Mouse (Mus musculus): ENCODE measurements around the gene Skap2. TPM values are rescaled to one million over a fixed set of nuclear protein-coding genes. Genes with fewer than 3 reads are reported as not detected.

Skap2 gene
- polyA plus RNA-seq, 1 experiment, result 15.2 TPM

- Histone ChIP-seq H3K36me3 (ENCODE audit: control insufficient read depth, insufficient read depth, low read length) (no peaks in the 10 kb centered on the region), H3K27me3 (ENCODE audit: control insufficient read depth, insufficient read depth, low read length) (no peaks in the 10 kb centered on the region), H3K4me3 (ENCODE audit: control insufficient read depth, low read depth, low read length) (no peak overlapping the region), H3K4me1 (ENCODE audit: control insufficient read depth, insufficient read depth, low read length) (no peaks in the 10 kb centered on the region), H3K27ac (ENCODE audit: control insufficient read depth, insufficient read depth, low read depth, low read length) (no peak overlapping the region)
- TF ChIP-seq CTCF (IDR thresholded peaks at IDR 0.05; ENCODE audit: control insufficient read depth, insufficient read depth, insufficient replicate concordance, low read depth, low read length), result no peak
- no peak for TF ChIP-seq POLR2A (IDR thresholded peaks at IDR 0.05; ENCODE audit: control insufficient read depth, low read depth, low read length)
These were observed 117.6 kb downstream of the Skap2 start for GRCm38 (mm10) chr6:51894717-51895116.

DNA sequence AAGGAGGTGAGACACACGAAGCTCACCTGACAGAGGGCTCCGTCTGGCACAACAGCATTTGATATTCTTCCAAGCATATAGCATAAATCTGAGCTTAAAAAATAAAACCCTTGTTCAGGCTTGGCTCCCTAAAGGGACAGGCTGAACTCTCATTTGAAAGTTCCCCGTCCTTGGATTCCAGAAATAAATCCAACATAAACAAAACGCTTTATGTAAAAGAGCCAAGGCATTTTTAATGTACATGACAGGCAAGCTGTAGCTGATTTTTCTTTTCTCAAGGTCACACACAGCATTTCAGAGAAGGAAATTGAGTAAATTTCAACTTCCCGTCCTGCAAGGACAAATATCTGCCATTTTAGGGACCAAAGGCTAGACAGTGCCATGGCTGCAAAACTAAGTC lies 122.0 kb downstream of the Skap2 start:
- H3K36me3 ChIP-seq (ENCODE audit: control insufficient read depth, insufficient read depth, low read length), result no peaks in the 10 kb centered on the region
- no peaks in the 10 kb centered on the region for H3K27me3 ChIP-seq (ENCODE audit: control insufficient read depth, insufficient read depth, low read length)
- H3K27ac ChIP-seq (ENCODE audit: control insufficient read depth, insufficient read depth, low read depth, low read length), result no peak overlapping the region
- no peak overlapping the region for H3K4me3 ChIP-seq (ENCODE audit: control insufficient read depth, low read depth, low read length)
- TF ChIP-seq POLR2A (IDR thresholded peaks at IDR 0.05; ENCODE audit: control insufficient read depth, low read depth, low read length) (no peak), CTCF (IDR thresholded peaks at IDR 0.05; ENCODE audit: control insufficient read depth, insufficient read depth, insufficient replicate concordance, low read depth, low read length) (no peak)
- no peaks in the 10 kb centered on the region for H3K4me1 ChIP-seq (ENCODE audit: control insufficient read depth, insufficient read depth, low read length)

GRCm38 (mm10) chr6:51889824-51890223 lies 122.5 kb downstream of the Skap2 start:
- no peaks in the 10 kb centered on the region for H3K36me3 ChIP-seq (ENCODE audit: control insufficient read depth, insufficient read depth, low read length)
- no peak for TF ChIP-seq POLR2A (IDR thresholded peaks at IDR 0.05; ENCODE audit: control insufficient read depth, low read depth, low read length)
- no peak for TF ChIP-seq CTCF (IDR thresholded peaks at IDR 0.05; ENCODE audit: control insufficient read depth, insufficient read depth, insufficient replicate concordance, low read depth, low read length)
- no peak overlapping the region for H3K27ac ChIP-seq (ENCODE audit: control insufficient read depth, insufficient read depth, low read depth, low read length)
- no peaks in the 10 kb centered on the region for H3K4me1 ChIP-seq (ENCODE audit: control insufficient read depth, insufficient read depth, low read length)
- H3K4me3 ChIP-seq (ENCODE audit: control insufficient read depth, low read depth, low read length), result no peak overlapping the region
- H3K27me3 ChIP-seq (ENCODE audit: control insufficient read depth, insufficient read depth, low read length), result no peaks in the 10 kb centered on the region

DNA sequence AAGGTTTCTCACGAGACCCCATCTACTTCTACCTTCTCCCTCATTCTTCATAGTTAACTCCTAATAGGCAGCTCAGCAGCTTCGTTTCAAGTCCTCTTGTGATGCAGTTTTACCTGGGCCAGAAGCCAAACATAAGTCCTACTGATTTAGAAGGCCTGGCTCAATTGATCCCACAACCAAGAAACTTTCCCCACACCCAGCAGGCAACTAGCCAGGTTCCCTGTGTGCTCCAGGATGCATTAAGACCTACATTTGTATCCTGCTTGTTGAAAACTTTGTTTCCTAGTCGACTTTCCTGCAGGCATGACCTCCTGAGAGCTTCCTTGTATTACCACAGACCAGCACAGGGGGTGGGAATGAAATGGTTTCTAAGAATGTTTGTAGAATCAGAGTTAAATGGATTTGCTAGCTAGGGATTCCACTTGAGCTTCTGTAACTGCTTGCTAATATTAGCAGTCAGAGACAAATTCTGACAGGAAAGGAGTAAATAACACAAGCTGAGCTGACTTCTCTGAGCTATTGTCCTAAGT lies 125.4 kb downstream of the Skap2 start:
- Histone ChIP-seq H3K4me1 (ENCODE audit: control insufficient read depth, insufficient read depth, low read length) (no peaks in the 10 kb centered on the region), H3K27me3 (ENCODE audit: control insufficient read depth, insufficient read depth, low read length) (no peaks in the 10 kb centered on the region), H3K27ac (ENCODE audit: control insufficient read depth, insufficient read depth, low read depth, low read length) (no peak overlapping the region), H3K4me3 (ENCODE audit: control insufficient read depth, low read depth, low read length) (no peak overlapping the region), H3K36me3 (ENCODE audit: control insufficient read depth, insufficient read depth, low read length) (no peaks in the 10 kb centered on the region)
- TF ChIP-seq POLR2A (IDR thresholded peaks at IDR 0.05; ENCODE audit: control insufficient read depth, low read depth, low read length) (no peak), CTCF (IDR thresholded peaks at IDR 0.05; ENCODE audit: control insufficient read depth, insufficient read depth, insufficient replicate concordance, low read depth, low read length) (no peak)

- TF ChIP-seq CTCF (IDR thresholded peaks at IDR 0.05; ENCODE audit: control insufficient read depth, insufficient read depth, insufficient replicate concordance, low read depth, low read length) (no peak), POLR2A (IDR thresholded peaks at IDR 0.05; ENCODE audit: control insufficient read depth, low read depth, low read length) (no peak)
- no peak overlapping the region for H3K4me3 ChIP-seq (ENCODE audit: control insufficient read depth, low read depth, low read length)
These were observed 129.5 kb downstream of the Skap2 start for GRCm38 (mm10) chr6:51882880-51883274.

GRCm38 (mm10) chr6:51882266-51882879 lies 130.0 kb downstream of the Skap2 start:
- H3K27me3 ChIP-seq (ENCODE audit: control insufficient read depth, insufficient read depth, low read length), result no peaks in the 10 kb centered on the region
- no peak overlapping the region for H3K4me3 ChIP-seq (ENCODE audit: control insufficient read depth, low read depth, low read length)
- no peak overlapping the region for H3K27ac ChIP-seq (ENCODE audit: control insufficient read depth, insufficient read depth, low read depth, low read length)
- no peaks in the 10 kb centered on the region for H3K36me3 ChIP-seq (ENCODE audit: control insufficient read depth, insufficient read depth, low read length)
- TF ChIP-seq POLR2A (IDR thresholded peaks at IDR 0.05; ENCODE audit: control insufficient read depth, low read depth, low read length) (no peak), CTCF (IDR thresholded peaks at IDR 0.05; ENCODE audit: control insufficient read depth, insufficient read depth, insufficient replicate concordance, low read depth, low read length) (no peak)
- no peaks in the 10 kb centered on the region for H3K4me1 ChIP-seq (ENCODE audit: control insufficient read depth, insufficient read depth, low read length)

More at GRCm38 (mm10) chr6:51882880-51883274, 129.5 kb downstream of the Skap2 start:
- Histone ChIP-seq H3K27me3 (ENCODE audit: control insufficient read depth, insufficient read depth, low read length) (no peaks in the 10 kb centered on the region), H3K4me1 (ENCODE audit: control insufficient read depth, insufficient read depth, low read length) (no peaks in the 10 kb centered on the region), H3K36me3 (ENCODE audit: control insufficient read depth, insufficient read depth, low read length) (no peaks in the 10 kb centered on the region), H3K27ac (ENCODE audit: control insufficient read depth, insufficient read depth, low read depth, low read length) (no peak overlapping the region)

- TF ChIP-seq POLR2A (IDR thresholded peaks at IDR 0.05; ENCODE audit: control insufficient read depth, low read depth, low read length) (no peak), CTCF (IDR thresholded peaks at IDR 0.05; ENCODE audit: control insufficient read depth, insufficient read depth, insufficient replicate concordance, low read depth, low read length) (no peak)
- Histone ChIP-seq H3K4me1 (ENCODE audit: control insufficient read depth, insufficient read depth, low read length) (no peaks in the 10 kb centered on the region), H3K4me3 (ENCODE audit: control insufficient read depth, low read depth, low read length) (no peak overlapping the region), H3K36me3 (ENCODE audit: control insufficient read depth, insufficient read depth, low read length) (no peaks in the 10 kb centered on the region), H3K27me3 (ENCODE audit: control insufficient read depth, insufficient read depth, low read length) (no peaks in the 10 kb centered on the region), H3K27ac (ENCODE audit: control insufficient read depth, insufficient read depth, low read depth, low read length) (no peak overlapping the region)
These were observed 131.0 kb downstream of the Skap2 start for GRCm38 (mm10) chr6:51881181-51881968.

Measured in testis, adult 2 months (tissue).